Mouse (Mus musculus) cerebral cortex, adult 2 months (tissue): ENCODE measurements around the gene Il22ra2.

ENCODE experiments used
- WGBS: fragments of 180-500 bp; shearing (Covaris S2); methylation state at CpG from one replicate; pipeline ENCODE4 v1.1.7; 2018; 5-methylcytosine and 5-hydroxymethylcytosine counted together

The Il22ra2 gene

GRCm38 (mm10) chr10:19621408-19622048 is at the start of gene Il22ra2:
Gene Il22ra2, plus strand, starts transcription at chr10:19621998.
- 92% methylated on average over 2 of the region's 2 CpGs for WGBS

GRCm38 (mm10) chr10:19577571-19577970 is 44.2 kb upstream of the Il22ra2 start:
- 98% methylated on average over 3 of the region's 3 CpGs for WGBS

- 69% methylated on average over 6 of the region's 6 CpGs for WGBS
These were observed 43.8 kb upstream of the Il22ra2 start for GRCm38 (mm10) chr10:19578001-19578400.

- 39% methylated on average over 9 of the region's 9 CpGs for WGBS
These were observed 43.3 kb upstream of the Il22ra2 start for GRCm38 (mm10) chr10:19578409-19578986.

- 80% methylated on average over 3 of the region's 3 CpGs for WGBS
These were observed 41.1 kb upstream of the Il22ra2 start for GRCm38 (mm10) chr10:19580660-19581059.

- WGBS = 78% methylated on average over 9 of the region's 9 CpGs
These were observed 39.8 kb upstream of the Il22ra2 start for GRCm38 (mm10) chr10:19581844-19582582.

- 82% methylated on average over 7 of the region's 7 CpGs for WGBS
These were observed 38.9 kb upstream of the Il22ra2 start for GRCm38 (mm10) chr10:19582806-19583430.

- WGBS = 59% methylated on average over 2 of the region's 2 CpGs
These were observed 37.7 kb upstream of the Il22ra2 start for GRCm38 (mm10) chr10:19584064-19584463.

- WGBS = 95% methylated on average over 1 of the region's 1 CpGs
These were observed 37.0 kb upstream of the Il22ra2 start for GRCm38 (mm10) chr10:19584846-19585245.

GRCm38 (mm10) chr10:19585860-19586259 is 35.9 kb upstream of the Il22ra2 start:
- WGBS = 95% methylated on average over 5 of the region's 5 CpGs

- 77% methylated on average over 3 of the region's 3 CpGs for WGBS
These were observed 34.5 kb upstream of the Il22ra2 start for GRCm38 (mm10) chr10:19587281-19587680.

GRCm38 (mm10) chr10:19589626-19590025 is 32.2 kb upstream of the Il22ra2 start:
- 94% methylated on average over 12 of the region's 12 CpGs for WGBS

- 16% methylated on average over 6 of the region's 6 CpGs for WGBS
These were observed 30.5 kb upstream of the Il22ra2 start for GRCm38 (mm10) chr10:19591286-19591640.

- WGBS = under 1% methylated on average over 52 of the region's 52 CpGs
These were observed 30.0 kb upstream of the Il22ra2 start, which contains the start of gene Ifngr1 for GRCm38 (mm10) chr10:19591641-19592441. Gene Ifngr1, plus strand, starts transcription at chr10:19591949.

- WGBS = 10% methylated on average over 3 of the region's 3 CpGs
These were observed 29.2 kb upstream of the Il22ra2 start for GRCm38 (mm10) chr10:19592556-19592955.

GRCm38 (mm10) chr10:19593296-19593695 is 28.5 kb upstream of the Il22ra2 start:
- 87% methylated on average over 3 of the region's 3 CpGs for whole genome bisulfite sequencing

GRCm38 (mm10) chr10:19594201-19594905 is 27.4 kb upstream of the Il22ra2 start:
- 79% methylated on average over 3 of the region's 3 CpGs for WGBS

GRCm38 (mm10) chr10:19596866-19597265 is 24.9 kb upstream of the Il22ra2 start:
- WGBS = 88% methylated on average over 4 of the region's 4 CpGs

GRCm38 (mm10) chr10:19598091-19598490 is 23.7 kb upstream of the Il22ra2 start:
- 93% methylated on average over 11 of the region's 11 CpGs for WGBS

GRCm38 (mm10) chr10:19599331-19600092 is 22.3 kb upstream of the Il22ra2 start:
- 57% methylated on average over 6 of the region's 6 CpGs for WGBS
